Mouse (Mus musculus): ENCODE data around the gene Fbl. TPM values are rescaled to one million over a fixed set of nuclear protein-coding genes. Genes with fewer than 3 reads are reported as not detected.

Fbl gene
- polyA plus RNA-seq, 1 experiment from 2014 or later: 55.0 TPM

DNA sequence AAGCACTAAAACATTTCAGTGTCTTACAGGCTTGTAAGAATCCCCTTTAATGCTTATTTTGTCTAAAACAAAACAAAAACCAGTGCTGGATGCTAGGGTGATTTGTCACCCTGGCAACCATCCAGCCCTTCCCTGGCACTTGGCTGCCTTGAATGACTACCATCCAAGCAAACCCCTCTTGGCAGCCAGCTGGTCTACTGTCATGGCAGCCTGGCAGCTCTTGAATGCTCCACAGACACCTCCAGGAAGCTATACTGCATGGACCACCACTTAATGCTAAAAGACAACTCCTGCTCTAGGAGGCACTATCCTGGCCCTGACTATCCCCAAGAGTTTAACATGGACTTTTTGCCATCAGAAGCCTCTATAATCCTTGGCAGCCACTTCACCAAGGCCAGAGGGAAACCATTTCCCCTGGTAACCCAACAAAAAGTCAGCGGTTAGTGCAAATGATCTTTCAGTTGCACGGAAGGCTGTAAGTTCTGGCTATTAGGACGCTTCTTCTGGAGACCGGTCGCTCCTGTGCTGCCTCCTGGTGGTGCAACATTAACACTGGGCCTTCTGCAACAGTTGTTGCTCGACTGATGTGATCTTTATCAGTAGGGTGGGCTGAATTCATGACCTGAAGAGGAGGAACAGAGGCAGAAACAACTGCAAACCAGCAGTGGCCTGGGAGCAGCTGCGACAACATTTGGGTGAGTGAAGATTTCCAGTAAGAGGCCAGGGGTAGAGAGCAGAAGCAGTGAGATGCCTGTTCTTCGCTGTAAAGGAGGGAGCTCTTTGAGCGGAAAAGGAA lies 992 bp upstream of the Fbl start:
- Histone ChIP-seq H3K27ac (replicated peaks) (peak overlapping the region; percentile 90), H3K36me3 (replicated peaks) (no peaks in the 10 kb centered on the region), H3K4me3 (replicated peaks) (peak overlapping the region; percentile 84), H3K4me1 (replicated peaks) (peaks cover 50% of the 10 kb centered on the region), H3K4me2 (peak overlapping the region; percentile 100), H3K9ac (peak overlapping the region; percentile 72), H3K27me3 (no peaks in the 10 kb centered on the region; the same call in 1 of the 2 replicates), H3K9me3 (replicated peaks) (peaks cover 5% of the 10 kb centered on the region; the same call in 1 of the 2 replicates)
- 3% methylated on average over 9 of the region's 9 CpGs for WGBS (ENCODE audit: insufficient replicate concordance)
- no peak for ATAC-seq (ENCODE audit: insufficient read depth)

DNA sequence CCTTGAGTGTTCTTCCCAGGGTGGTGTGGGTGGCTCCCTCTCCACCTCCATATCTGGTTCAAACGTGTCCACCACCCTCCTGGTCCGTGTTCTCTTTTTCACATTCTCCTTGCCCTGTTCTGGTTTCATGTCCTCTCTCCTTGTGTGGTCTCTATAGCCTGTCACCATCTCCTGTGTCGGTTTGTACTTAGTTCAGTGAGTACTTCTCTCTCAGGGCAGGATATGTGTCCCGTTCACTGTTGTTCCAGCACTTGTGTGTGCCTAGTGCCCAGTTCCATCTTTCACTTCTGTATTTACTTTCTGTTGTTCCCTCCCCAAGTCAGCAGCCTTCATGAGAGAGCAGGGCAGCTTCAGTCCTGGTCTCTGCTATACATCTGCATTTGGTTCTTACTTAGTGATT lies 5.8 kb downstream of the Fbl start:
- H3K4me1 ChIP-seq (replicated peaks): peaks cover 46% of the 10 kb centered on the region
- WGBS (ENCODE audit: insufficient replicate concordance): 71% methylated on average over 4 of the region's 4 CpGs

DNA sequence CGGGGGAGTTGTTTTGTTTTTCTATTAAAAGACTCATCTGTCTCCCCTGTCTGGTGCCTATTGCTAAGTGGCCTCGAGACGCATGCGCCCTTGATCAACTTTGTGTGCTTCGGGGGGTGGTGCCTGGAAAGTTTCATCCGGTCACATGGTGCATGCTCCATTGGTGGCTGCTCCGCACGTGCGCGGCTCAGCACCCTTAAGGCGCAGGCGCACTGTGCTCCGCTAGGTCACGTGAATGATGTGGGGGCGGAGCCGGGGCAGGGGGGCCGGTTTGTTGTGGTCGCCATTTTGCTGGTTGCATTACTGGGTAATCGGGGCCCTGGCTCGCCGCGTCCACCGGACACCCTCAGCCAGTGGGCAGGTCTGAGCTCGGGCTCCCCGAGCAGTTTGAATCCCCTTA lies 9.7 kb downstream of the Fbl start, which contains the start of gene Dyrk1b:
TSS of gene Dyrk1b (plus strand) at position 242 of the 400 bp plus-strand sequence.
- no peaks in the 10 kb centered on the region for H3K9me3 ChIP-seq (replicated peaks)
- ATAC-seq (ENCODE audit: insufficient read depth): peak; percentile 81
- under 1% methylated on average over 25 of the region's 25 CpGs for WGBS (ENCODE audit: insufficient replicate concordance)
- peaks cover 28% of the 10 kb centered on the region for H3K4me1 ChIP-seq (replicated peaks)
- H3K27me3 ChIP-seq: no peaks in the 10 kb centered on the region
- peak within 1 kb of the TSS; percentile 84 for H3K27ac ChIP-seq (replicated peaks)
- H3K36me3 ChIP-seq (replicated peaks): peaks cover 73% of the 10 kb centered on the region
- peak within 1 kb of the TSS; percentile 75 for H3K9ac ChIP-seq
- peak within 1 kb of the TSS; percentile 90 for H3K4me3 ChIP-seq (replicated peaks)
- peak within 1 kb of the TSS; percentile 97 for H3K4me2 ChIP-seq

More for the DNA sequence above, 5.8 kb downstream of the Fbl start:
- H3K36me3 ChIP-seq (replicated peaks): peaks cover 40% of the 10 kb centered on the region
- H3K4me3 ChIP-seq (replicated peaks): no peak overlapping the region
- ATAC-seq (ENCODE audit: insufficient read depth): no peak
- no peaks in the 10 kb centered on the region for H3K9me3 ChIP-seq (replicated peaks)
- H3K27me3 ChIP-seq: no peaks in the 10 kb centered on the region
- H3K9ac ChIP-seq: no peak overlapping the region
- H3K4me2 ChIP-seq: no peak overlapping the region
- H3K27ac ChIP-seq (replicated peaks): peak overlapping the region; percentile 29; the same call in 1 of the 2 replicates

DNA sequence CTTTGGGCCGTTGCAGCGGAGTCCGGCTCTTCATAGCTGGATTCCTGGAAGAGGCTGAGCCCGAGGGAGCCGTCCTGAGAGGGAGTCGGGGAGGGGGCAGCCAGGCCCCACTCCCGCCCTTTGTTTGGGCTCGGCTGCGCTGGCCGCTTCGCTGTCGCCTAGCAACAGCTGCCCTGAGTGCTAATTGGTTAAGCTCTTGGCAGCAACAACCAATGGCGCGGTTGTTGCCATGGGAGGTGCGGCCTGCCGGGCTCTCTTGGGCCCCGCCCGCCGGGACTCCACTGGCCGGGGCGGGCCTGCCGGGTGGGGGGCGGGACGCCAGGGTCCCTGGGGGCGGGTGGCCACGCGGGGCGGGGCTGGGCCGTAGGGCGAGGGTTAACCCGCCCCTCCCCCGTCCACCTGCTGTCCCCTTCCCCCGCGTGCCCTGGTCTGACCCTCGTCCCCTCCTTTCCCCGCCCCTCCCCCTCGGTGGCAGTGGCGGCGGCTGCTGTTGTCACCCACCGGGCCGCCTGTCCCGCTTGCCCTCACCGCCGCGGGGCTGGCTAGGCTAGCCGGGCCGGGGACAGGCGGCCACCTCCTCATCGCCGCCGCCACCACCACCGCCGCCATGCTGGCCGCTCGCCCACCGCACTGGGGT lies 10.3 kb downstream of the Fbl start:
- H3K4me2 ChIP-seq: peak overlapping the region; percentile 97
- H3K27me3 ChIP-seq: no peaks in the 10 kb centered on the region
- H3K9me3 ChIP-seq (replicated peaks): no peaks in the 10 kb centered on the region
- peaks cover 78% of the 10 kb centered on the region for H3K36me3 ChIP-seq (replicated peaks)
- peaks cover 28% of the 10 kb centered on the region for H3K4me1 ChIP-seq (replicated peaks)
- H3K27ac ChIP-seq (replicated peaks): peak overlapping the region; percentile 84
- peak overlapping the region; percentile 90 for H3K4me3 ChIP-seq (replicated peaks)
- ATAC-seq (ENCODE audit: insufficient read depth): peak; percentile 94
- peak overlapping the region; percentile 75 for H3K9ac ChIP-seq
- under 1% methylated on average over 51 of the region's 56 CpGs for WGBS (ENCODE audit: insufficient replicate concordance)

DNA sequence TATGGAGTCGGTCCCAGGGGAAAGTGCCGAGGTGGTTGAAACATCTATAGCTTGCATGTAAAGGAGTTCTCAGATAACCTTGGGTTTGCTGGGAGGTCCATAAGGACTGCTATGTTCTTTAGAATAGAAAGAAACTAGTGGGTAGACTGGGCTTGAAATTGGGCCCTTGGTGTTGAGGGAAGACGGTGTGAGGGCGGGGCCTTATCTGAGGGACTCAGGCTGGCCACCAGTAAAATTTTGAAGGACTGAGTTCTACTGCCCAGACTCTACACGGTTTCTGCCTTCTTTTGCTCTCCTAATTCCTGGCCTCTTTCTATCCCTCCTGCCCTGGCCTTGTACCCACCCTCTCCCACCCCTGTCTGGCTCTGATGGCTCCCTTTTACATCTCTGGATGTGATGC lies 11.4 kb downstream of the Fbl start:
- no peak for ATAC-seq (ENCODE audit: insufficient read depth)
- WGBS (ENCODE audit: insufficient replicate concordance): 42% methylated on average over 5 of the region's 5 CpGs
- H3K36me3 ChIP-seq (replicated peaks): peaks cover 78% of the 10 kb centered on the region
- H3K4me1 ChIP-seq (replicated peaks): peaks cover 28% of the 10 kb centered on the region
- peak overlapping the region; percentile 75 for H3K9ac ChIP-seq
- H3K4me3 ChIP-seq (replicated peaks): peak overlapping the region; percentile 90
- no peaks in the 10 kb centered on the region for H3K27me3 ChIP-seq
- H3K9me3 ChIP-seq (replicated peaks): no peaks in the 10 kb centered on the region
- peak overlapping the region; percentile 84 for H3K27ac ChIP-seq (replicated peaks)
- peak overlapping the region; percentile 97 for H3K4me2 ChIP-seq

DNA sequence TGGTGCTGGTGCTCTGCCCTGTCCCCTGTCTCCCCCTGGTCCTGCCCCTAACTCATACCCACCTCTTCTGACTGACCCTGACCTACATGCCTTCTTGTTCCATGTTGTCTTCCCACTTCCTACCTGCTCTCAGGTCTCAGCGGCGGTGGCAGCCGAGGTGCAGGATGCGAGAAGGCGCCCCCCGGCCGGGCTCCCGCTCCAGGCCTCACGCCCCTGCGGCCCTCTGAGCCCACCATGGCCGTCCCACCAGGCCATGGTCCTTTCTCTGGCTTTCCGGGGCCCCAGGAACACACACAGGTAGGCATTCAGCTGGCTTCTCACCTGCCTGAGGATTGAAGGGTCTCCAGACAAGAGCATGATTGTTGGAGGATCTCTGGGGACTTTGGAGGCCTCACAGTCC lies 11.9 kb downstream of the Fbl start:
- H3K27ac ChIP-seq (replicated peaks): peak overlapping the region; percentile 84
- no peaks in the 10 kb centered on the region for H3K9me3 ChIP-seq (replicated peaks)
- peaks cover 78% of the 10 kb centered on the region for H3K36me3 ChIP-seq (replicated peaks)
- peak overlapping the region; percentile 90 for H3K4me3 ChIP-seq (replicated peaks)
- no peaks in the 10 kb centered on the region for H3K27me3 ChIP-seq
- H3K4me1 ChIP-seq (replicated peaks): peaks cover 28% of the 10 kb centered on the region
- ATAC-seq (ENCODE audit: insufficient read depth): no peak
- peak overlapping the region; percentile 49 for H3K9ac ChIP-seq
- 89% methylated on average over 12 of the region's 12 CpGs for WGBS (ENCODE audit: insufficient replicate concordance)
- peak overlapping the region; percentile 97 for H3K4me2 ChIP-seq

DNA sequence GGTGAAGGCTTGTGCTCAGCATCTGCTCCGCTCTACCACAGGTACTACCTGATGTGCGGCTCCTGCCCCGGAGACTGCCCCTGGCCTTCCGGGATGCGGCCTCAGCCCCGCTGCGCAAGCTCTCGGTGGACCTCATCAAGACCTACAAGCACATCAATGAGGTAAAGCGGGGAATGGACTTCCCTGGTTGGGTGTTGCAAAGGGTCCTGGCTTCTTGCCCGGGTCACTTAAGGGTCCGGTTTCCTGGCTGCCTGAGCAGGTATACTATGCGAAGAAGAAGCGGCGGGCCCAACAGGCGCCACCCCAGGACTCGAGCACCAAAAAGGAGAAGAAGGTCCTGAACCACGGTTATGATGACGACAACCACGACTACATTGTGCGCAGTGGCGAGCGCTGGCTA lies 12.8 kb downstream of the Fbl start:
- 90% methylated on average over 22 of the region's 22 CpGs for WGBS (ENCODE audit: insufficient replicate concordance)
- Histone ChIP-seq H3K36me3 (replicated peaks) (peaks cover 79% of the 10 kb centered on the region), H3K4me2 (no peak overlapping the region)

DNA sequence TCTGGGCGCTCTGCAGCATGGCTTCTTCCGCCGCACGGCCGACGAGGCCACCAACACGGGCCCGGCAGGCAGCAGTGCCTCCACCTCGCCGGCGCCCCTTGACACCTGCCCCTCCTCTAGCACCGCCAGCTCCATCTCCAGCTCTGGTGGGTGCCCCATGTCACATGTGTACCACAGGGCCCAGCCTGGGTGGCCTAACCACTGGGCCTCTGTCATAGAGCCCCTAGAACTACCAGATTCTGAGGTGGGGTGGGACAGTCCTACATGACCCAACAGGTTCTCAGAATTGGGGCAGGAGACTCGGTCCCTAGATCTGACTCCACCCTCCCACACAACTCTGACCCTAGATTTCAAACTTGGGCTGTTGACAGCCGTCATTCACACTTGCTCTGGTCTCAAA lies 16.4 kb downstream of the Fbl start:
- Histone ChIP-seq H3K4me3 (replicated peaks) (no peak overlapping the region), H3K9me3 (replicated peaks) (no peaks in the 10 kb centered on the region), H3K9ac (no peak overlapping the region), H3K27me3 (no peaks in the 10 kb centered on the region), H3K36me3 (replicated peaks) (peaks cover 87% of the 10 kb centered on the region), H3K27ac (replicated peaks) (no peak overlapping the region), H3K4me1 (replicated peaks) (peaks cover 10% of the 10 kb centered on the region), H3K4me2 (no peak overlapping the region)
- no peak for ATAC-seq (ENCODE audit: insufficient read depth)
- 88% methylated on average over 14 of the region's 14 CpGs for WGBS (ENCODE audit: insufficient replicate concordance)

More for the DNA sequence above, 12.8 kb downstream of the Fbl start:
- Histone ChIP-seq H3K27me3 (no peaks in the 10 kb centered on the region), H3K9me3 (replicated peaks) (no peaks in the 10 kb centered on the region), H3K27ac (replicated peaks) (no peak overlapping the region), H3K4me1 (replicated peaks) (peaks cover 28% of the 10 kb centered on the region), H3K4me3 (replicated peaks) (no peak overlapping the region), H3K9ac (no peak overlapping the region)
- no peak for ATAC-seq (ENCODE audit: insufficient read depth)

DNA sequence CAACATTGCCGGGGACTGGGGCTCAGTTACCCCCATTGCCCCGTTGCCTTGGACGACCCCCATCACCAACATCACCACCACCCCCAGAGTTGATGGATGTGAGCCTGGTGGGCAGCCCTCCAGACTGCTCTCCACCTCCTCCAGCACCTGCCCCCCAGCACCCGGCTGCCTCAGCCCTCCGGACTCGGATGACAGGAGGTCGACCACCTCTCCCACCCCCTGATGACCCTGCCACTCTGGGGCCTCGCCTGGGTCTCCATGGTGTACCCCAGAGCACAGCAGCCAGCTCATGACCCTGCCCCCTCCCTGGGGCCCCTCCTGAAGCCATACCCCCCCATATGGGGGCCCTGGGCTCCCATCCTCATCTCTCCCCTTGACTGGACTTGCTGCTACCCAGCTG lies 17.1 kb downstream of the Fbl start:
- peaks cover 80% of the 10 kb centered on the region for H3K36me3 ChIP-seq (replicated peaks)
- ATAC-seq (ENCODE audit: insufficient read depth): no peak

DNA sequence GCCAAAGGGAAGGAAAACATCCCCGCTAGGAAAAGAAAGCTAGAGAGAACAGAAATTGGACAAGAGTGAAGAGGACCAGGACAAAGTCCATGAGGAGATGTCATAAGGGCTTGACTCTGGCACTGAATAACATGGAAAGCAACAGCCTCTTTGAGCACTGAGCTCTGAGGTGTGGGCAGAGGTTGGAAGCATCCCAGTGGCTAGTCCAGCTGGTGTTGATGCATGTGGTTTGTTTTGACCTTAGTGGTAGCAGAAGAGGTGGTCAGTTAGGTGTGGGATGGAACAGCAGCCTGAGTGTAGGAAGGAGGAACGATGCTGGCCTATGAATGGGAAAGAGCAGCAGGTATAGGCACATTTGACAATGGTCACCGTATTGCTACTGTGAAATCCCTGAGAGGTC lies 22.0 kb downstream of the Fbl start:
- Histone ChIP-seq H3K9ac (no peak overlapping the region), H3K36me3 (replicated peaks) (peaks cover 32% of the 10 kb centered on the region), H3K4me2 (no peak overlapping the region), H3K4me3 (replicated peaks) (no peak overlapping the region), H3K9me3 (replicated peaks) (no peaks in the 10 kb centered on the region), H3K27me3 (no peaks in the 10 kb centered on the region), H3K27ac (replicated peaks) (no peak overlapping the region), H3K4me1 (replicated peaks) (no peaks in the 10 kb centered on the region)
- WGBS (ENCODE audit: insufficient replicate concordance): 78% methylated on average over 3 of the region's 3 CpGs
- no peak for ATAC-seq (ENCODE audit: insufficient read depth)

More for the DNA sequence above, 17.1 kb downstream of the Fbl start:
- Histone ChIP-seq H3K9ac (no peak overlapping the region), H3K4me1 (replicated peaks) (peaks cover 2% of the 10 kb centered on the region; the same call in 1 of the 2 replicates), H3K27me3 (no peaks in the 10 kb centered on the region), H3K27ac (replicated peaks) (no peak overlapping the region), H3K9me3 (replicated peaks) (no peaks in the 10 kb centered on the region), H3K4me3 (replicated peaks) (no peak overlapping the region), H3K4me2 (no peak overlapping the region)
- WGBS (ENCODE audit: insufficient replicate concordance): 78% methylated on average over 8 of the region's 8 CpGs

DNA sequence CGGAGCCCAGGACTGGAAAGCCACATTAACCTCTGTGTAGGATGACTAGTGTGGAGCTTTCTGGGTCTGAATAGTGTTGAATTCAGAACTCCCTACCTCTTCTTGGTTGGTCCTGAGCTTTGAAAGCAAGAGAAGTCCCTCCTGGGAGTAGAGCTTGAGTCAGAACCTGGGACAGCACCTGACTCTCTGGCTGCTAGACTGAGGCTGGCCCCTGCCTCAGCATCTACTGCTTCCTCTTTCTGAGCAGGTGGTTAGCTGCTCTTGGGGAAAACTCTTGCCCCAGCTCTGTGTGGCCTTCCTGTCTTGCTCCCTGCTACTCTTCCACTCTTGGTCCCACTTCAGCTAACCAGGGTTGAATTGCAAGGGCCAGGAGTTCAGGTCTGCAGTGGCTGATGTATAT lies 22.4 kb downstream of the Fbl start:
- no peak for ATAC-seq (ENCODE audit: insufficient read depth)
- WGBS (ENCODE audit: insufficient replicate concordance): 92% methylated on average over 1 of the region's 1 CpGs
- no peaks in the 10 kb centered on the region for H3K27me3 ChIP-seq

More for the DNA sequence above, 22.4 kb downstream of the Fbl start:
- Histone ChIP-seq H3K4me2 (no peak overlapping the region), H3K4me3 (replicated peaks) (no peak overlapping the region), H3K9ac (no peak overlapping the region), H3K9me3 (replicated peaks) (no peaks in the 10 kb centered on the region), H3K4me1 (replicated peaks) (no peaks in the 10 kb centered on the region), H3K36me3 (replicated peaks) (peaks cover 28% of the 10 kb centered on the region), H3K27ac (replicated peaks) (no peak overlapping the region)
